Mouse (Mus musculus) liver, embryonic 14.5 days (tissue): ENCODE measurements at regions not wholly inside any gene's neighbourhood (a gene's known extent, or its start where the extent isn't known, plus 50 kb on each side); places are given as distances from the start of the nearest gene placed in this dataset.

ENCODE experiments used
- ATAC-seq: fragments of 200-750 bp; cut with Nextera tagmentation; 2 replicates; pipeline ENCODE4 v1.8.0; 2017; ENCODE audit warnings: moderate number of reproducible peaks, mild to moderate bottlenecking, moderate library complexity; ENCODE audit not compliant: insufficient read depth
- DNase-seq, 3 experiments: peaks; one replicate each; pipeline ENCODE4 v3.0.0-alpha.2; 2012 to 2013; ENCODE audit warnings: low read depth in 3 of 3, low spot score in 3 of 3
- H3K27ac ChIP-seq: fragments of 300-500 bp; sonication (generic); 2 replicates; pipeline ENCODE4 v1.5.1; 2014; ENCODE audit warnings: moderate library complexity, mild to moderate bottlenecking, control low read depth, inconsistent platforms
- H3K27me3 ChIP-seq: fragments of 300-500 bp; sonication (generic); 2 replicates; pipeline ENCODE4 v1.6.1; 2014; ENCODE audit warnings: mild to moderate bottlenecking, low read length, moderate library complexity; ENCODE audit not compliant: control insufficient read depth, insufficient read depth
- H3K36me3 ChIP-seq: fragments of 300-500 bp; sonication (generic); replicated peaks from 2 replicates; pipeline ENCODE4 v1.6.1; 2014; ENCODE audit warnings: low read depth; ENCODE audit not compliant: control insufficient read depth, insufficient read depth
- H3K4me1 ChIP-seq, 2 experiments: fragments of 200-500 bp in 1 of 2; fragments of 300-500 bp in 1 of 2; sonication (generic) in 1 of 2; replicated peaks; 2 replicates each; pipeline ENCODE4 v1.6.1; 2012 to 2014; ENCODE audit warnings: antibody characterized with exemption in 1 of 2, inconsistent platforms in 1 of 2, low read length in 1 of 2; ENCODE audit not compliant: control insufficient read depth in 2 of 2, insufficient read depth in 2 of 2
- H3K4me2 ChIP-seq: fragments of 300-500 bp; sonication (generic); 2 replicates; pipeline ENCODE4 v1.6.1; 2014; ENCODE audit warnings: low read depth, mild to moderate bottlenecking, control low read depth, moderate library complexity
- H3K4me3 ChIP-seq, 2 experiments: fragments of 200-500 bp in 1 of 2; fragments of 300-500 bp in 1 of 2; sonication (generic) in 1 of 2; 2 replicates each; pipeline ENCODE4 v1.5.1; 2012 to 2014; ENCODE audit warnings: low read depth in 2 of 2, low read length in 2 of 2, mild to moderate bottlenecking in 2 of 2, control low read depth in 1 of 2, inconsistent platforms in 1 of 2, moderate library complexity in 1 of 2; ENCODE audit not compliant: insufficient read depth in 1 of 2
- H3K9ac ChIP-seq: fragments of 300-500 bp; sonication (generic); replicated peaks from 2 replicates; pipeline ENCODE4 v1.6.1; 2014; ENCODE audit warnings: mild to moderate bottlenecking, control low read depth, moderate library complexity
- H3K9me3 ChIP-seq: fragments of 300-500 bp; sonication (generic); 2 replicates; pipeline ENCODE4 v1.6.1; 2016; ENCODE audit warnings: low read length, mixed read lengths; ENCODE audit not compliant: control insufficient read depth
- CTCF ChIP-seq: IDR thresholded peaks from 2 replicates; pipeline ENCODE4 v1.5.1; 2016; ENCODE audit warnings: antibody characterized with exemption, low read depth, control low read depth
- EP300 ChIP-seq: IDR thresholded peaks from 2 replicates; pipeline ENCODE4 v1.6.1; 2016; ENCODE audit warnings: antibody characterized with exemption, low read depth
- WGBS: fragments of 180-500 bp; shearing (Covaris S2); extraction: QIAGEN DNeasy Blood & Tissue Kit; methylation state at CpG from one replicate; pipeline ENCODE4 v1.1.7; 2014; ENCODE audit not compliant: insufficient replicate concordance; 5-methylcytosine and 5-hydroxymethylcytosine counted together

- no peak for ATAC-seq
- no peak for DNase-seq
- TF ChIP-seq CTCF, result no peak
- TF ChIP-seq EP300, result no peak
- H3K4me1 ChIP-seq, result no peaks in the 10 kb centered on the region
- 57% methylated on average over 2 of the region's 2 CpGs for WGBS
- no peak overlapping the region for H3K4me3 ChIP-seq
- no peaks in the 10 kb centered on the region for H3K27me3 ChIP-seq
- no peak overlapping the region for H3K27ac ChIP-seq
- no peaks in the 10 kb centered on the region for H3K9me3 ChIP-seq
- H3K36me3 ChIP-seq, result no peaks in the 10 kb centered on the region
- no peak overlapping the region for H3K4me2 ChIP-seq
- no peak overlapping the region for H3K9ac ChIP-seq
Measured at GRCm38 (mm10) chr12:29236496-29236895, 291.7 kb upstream of the Myt1l start.

DNA sequence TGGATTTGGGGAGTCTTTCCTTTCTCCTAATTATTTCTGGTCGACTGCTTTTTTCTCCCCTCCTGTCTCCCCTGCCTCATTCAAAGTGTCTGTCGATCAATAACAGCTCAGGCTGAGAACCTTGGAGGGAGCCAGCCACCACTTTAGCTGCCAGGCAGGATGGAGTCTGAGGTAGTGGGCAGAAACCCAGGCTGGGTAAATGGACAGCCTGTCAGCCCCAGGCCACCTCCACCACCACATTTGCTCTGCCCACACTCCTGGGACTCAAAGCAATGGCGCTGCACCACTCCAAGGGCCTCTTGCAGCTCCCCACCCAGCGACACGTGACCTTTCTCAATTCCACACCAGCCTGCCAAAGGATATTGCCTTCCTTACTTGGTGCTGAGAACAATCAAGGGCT lies 290.7 kb upstream of the Myt1l start:
- Histone ChIP-seq H3K9me3 (no peaks in the 10 kb centered on the region), H3K9ac (no peak overlapping the region), H3K4me2 (no peak overlapping the region), H3K4me3 (no peak overlapping the region), H3K36me3 (no peaks in the 10 kb centered on the region), H3K27me3 (no peaks in the 10 kb centered on the region), H3K27ac (no peak overlapping the region), H3K4me1 (no peaks in the 10 kb centered on the region)
- TF ChIP-seq CTCF, result no peak
- TF ChIP-seq EP300, result no peak
- no peak for DNase-seq
- 38% methylated on average over 5 of the region's 5 CpGs for WGBS
- ATAC-seq, result no peak

GRCm38 (mm10) chr12:29239482-29239881 lies 288.7 kb upstream of the Myt1l start:
- no peak for DNase-seq
- Histone ChIP-seq H3K4me3 (no peak overlapping the region), H3K27me3 (no peaks in the 10 kb centered on the region), H3K27ac (no peak overlapping the region), H3K36me3 (no peaks in the 10 kb centered on the region), H3K9me3 (no peaks in the 10 kb centered on the region), H3K9ac (no peak overlapping the region), H3K4me1 (no peaks in the 10 kb centered on the region), H3K4me2 (no peak overlapping the region)
- WGBS, result 61% methylated on average over 3 of the region's 3 CpGs
- ATAC-seq, result no peak
- TF ChIP-seq CTCF (no peak), EP300 (no peak)

DNA sequence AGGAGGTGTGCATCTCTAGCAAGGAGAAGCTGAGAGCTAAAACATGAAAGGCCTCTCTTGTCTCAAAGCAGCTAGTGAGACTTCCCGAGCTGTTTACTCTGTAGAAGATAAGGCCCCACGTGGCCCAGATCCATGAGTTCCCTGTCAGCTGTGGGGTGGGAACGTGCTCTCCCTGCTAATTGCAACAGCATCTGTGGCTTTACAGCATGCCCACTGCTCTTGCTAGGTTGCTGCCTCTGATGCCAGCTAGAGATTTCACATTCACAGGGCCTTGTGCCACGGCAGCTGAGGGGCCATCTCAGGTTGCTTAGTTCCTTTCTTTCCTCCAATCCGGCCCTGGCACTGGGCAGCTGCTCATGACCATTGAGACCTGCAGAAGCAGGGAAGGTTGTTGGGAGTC lies 288.2 kb upstream of the Myt1l start:
- Histone ChIP-seq H3K9ac (no peak overlapping the region), H3K4me3 (no peak overlapping the region), H3K27ac (no peak overlapping the region), H3K36me3 (no peaks in the 10 kb centered on the region), H3K27me3 (no peaks in the 10 kb centered on the region), H3K4me2 (no peak overlapping the region), H3K9me3 (no peaks in the 10 kb centered on the region), H3K4me1 (no peaks in the 10 kb centered on the region)
- no peak for ATAC-seq
- TF ChIP-seq CTCF (no peak), EP300 (no peak)
- no peak for DNase-seq
- 23% methylated on average over 5 of the region's 5 CpGs for WGBS

DNA sequence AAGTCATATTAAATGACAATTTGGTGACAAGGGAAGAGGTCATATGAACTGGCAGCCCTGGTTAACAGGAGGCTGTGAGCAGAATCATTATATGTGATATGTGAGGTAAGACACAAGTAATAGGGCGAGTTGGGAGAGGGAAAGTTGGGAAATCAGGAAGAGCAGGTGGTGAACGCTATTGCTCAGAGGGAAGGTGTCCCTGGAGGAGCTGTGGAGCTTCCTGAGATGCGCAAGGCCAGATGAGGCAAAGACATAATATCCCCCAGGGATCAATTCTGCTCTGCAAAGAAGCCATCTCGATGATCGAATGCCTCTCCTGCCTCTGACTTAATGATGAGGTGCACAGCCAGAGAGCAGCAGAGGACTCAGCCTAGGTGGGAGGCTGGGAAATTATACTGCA lies 285.1 kb upstream of the Myt1l start:
- no peak overlapping the region for H3K27ac ChIP-seq
- DNase-seq (no peak), ATAC-seq (no peak)
- TF ChIP-seq EP300 (no peak), CTCF (no peak)
- no peaks in the 10 kb centered on the region for H3K9me3 ChIP-seq
- WGBS, result 54% methylated on average over 5 of the region's 5 CpGs
- H3K4me1 ChIP-seq, result no peaks in the 10 kb centered on the region
- H3K9ac ChIP-seq, result no peak overlapping the region
- H3K27me3 ChIP-seq, result no peaks in the 10 kb centered on the region
- no peak overlapping the region for H3K4me3 ChIP-seq
- H3K4me2 ChIP-seq, result no peak overlapping the region
- H3K36me3 ChIP-seq, result no peaks in the 10 kb centered on the region
